Mouse (Mus musculus) erythroblast, embryonic 14.5 days (primary cell): ENCODE data around the gene Pklr. TPM values are rescaled to one million over a fixed set of nuclear protein-coding genes. Genes with fewer than 3 reads are reported as not detected.

ENCODE experiments used
- H3K27me3 ChIP-seq: 2 replicates; pipeline ENCODE4 v1.6.1; 2012; ENCODE audit warnings: inconsistent platforms; ENCODE audit not compliant: control insufficient read depth
- H3K36me3 ChIP-seq: 2 replicates; pipeline ENCODE4 v1.6.1; 2012; ENCODE audit warnings: mild to moderate bottlenecking, inconsistent platforms; ENCODE audit not compliant: control insufficient read depth
- H3K4me1 ChIP-seq: 2 replicates; pipeline ENCODE4 v1.6.1; 2012; ENCODE audit warnings: inconsistent platforms; ENCODE audit not compliant: control insufficient read depth
- H3K4me3 ChIP-seq: replicated peaks from 2 replicates; pipeline ENCODE3; 2012; ENCODE audit warnings: moderate library complexity, mild to moderate bottlenecking, inconsistent platforms
- H3K9me3 ChIP-seq: 2 replicates; pipeline ENCODE4 v1.6.1; 2012; ENCODE audit warnings: low read length, inconsistent platforms, mixed read lengths; ENCODE audit not compliant: control insufficient read depth
- GATA1 ChIP-seq: IDR thresholded peaks from 2 replicates; pipeline ENCODE4 v1.6.1; 2012; ENCODE audit warnings: low read length, inconsistent platforms, mixed read lengths
- TAL1 ChIP-seq: IDR thresholded peaks from 3 replicates; pipeline ENCODE4 v1.6.1; 2012; ENCODE audit warnings: low read length, inconsistent platforms, mixed read lengths
- polyA plus RNA-seq: library from polyadenylated mRNA; stranded (reverse); fragments of >175 nt; gene quantifications from 2 replicates; pipeline ENCODE4 v1.2.3, GENCODE M21; 2012

Gene Pklr
- polyA plus RNA-seq, 1 experiment = 55.5 TPM

DNA sequence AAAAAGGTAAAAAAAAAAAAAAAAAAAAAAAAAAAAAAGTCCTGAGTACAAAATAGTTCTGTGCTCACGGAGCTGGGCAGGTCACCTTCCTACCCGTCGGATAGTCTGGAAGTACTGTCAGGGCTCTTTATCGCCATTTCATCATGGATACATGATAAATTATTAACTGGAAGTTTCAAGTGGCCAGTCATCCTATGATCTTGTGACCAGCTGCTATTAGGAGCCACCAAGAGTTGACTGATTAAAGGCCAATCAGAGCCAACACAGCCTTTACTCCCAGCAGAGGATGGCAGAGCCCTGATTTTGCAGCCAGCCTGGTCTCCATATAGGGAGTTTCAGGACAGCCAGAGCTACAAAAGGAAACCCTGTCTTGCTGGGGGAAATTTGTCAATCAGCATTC is 22.9 kb upstream of the Pklr start:
- no peaks in the 10 kb centered on the region for H3K9me3 ChIP-seq

GRCm38 (mm10) chr3:89115522-89115921 is 20.4 kb upstream of the Pklr start:
- TF ChIP-seq GATA1 (no peak), TAL1 (no peak)
- Histone ChIP-seq H3K36me3 (peaks cover 2% of the 10 kb centered on the region), H3K4me3 (no peak overlapping the region), H3K9me3 (no peaks in the 10 kb centered on the region), H3K4me1 (peaks cover 45% of the 10 kb centered on the region), H3K27me3 (peaks cover 3% of the 10 kb centered on the region; the same call in 1 of the 2 replicates)

More for the DNA sequence above, 22.9 kb upstream of the Pklr start:
- Histone ChIP-seq H3K4me1 (peaks cover 35% of the 10 kb centered on the region), H3K4me3 (no peak overlapping the region), H3K36me3 (peaks cover 2% of the 10 kb centered on the region), H3K27me3 (peaks cover 3% of the 10 kb centered on the region; the same call in 1 of the 2 replicates)
- TF ChIP-seq GATA1 (no peak), TAL1 (no peak)

DNA sequence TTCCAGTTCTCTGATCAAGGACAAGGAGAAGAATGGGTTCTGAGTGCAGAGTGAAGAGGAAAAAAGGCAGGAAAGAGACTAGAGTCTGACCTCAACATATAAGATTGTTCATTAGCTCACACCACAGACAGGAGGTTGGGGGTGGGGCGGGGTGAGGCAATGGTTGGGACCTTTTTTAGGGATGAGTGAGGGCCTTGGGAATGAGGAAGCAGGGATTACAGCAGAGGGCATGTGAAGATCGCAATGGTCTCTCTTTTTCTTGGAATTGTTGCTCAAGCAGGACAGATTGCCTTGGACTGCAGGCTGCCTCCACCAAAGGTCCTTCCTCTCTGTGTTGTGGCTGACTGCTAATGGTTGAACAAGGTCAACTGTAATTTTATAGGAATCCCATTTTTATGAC is 12.6 kb upstream of the Pklr start:
- no peaks in the 10 kb centered on the region for H3K27me3 ChIP-seq
- H3K4me3 ChIP-seq = no peak overlapping the region
- TF ChIP-seq GATA1 (no peak), TAL1 (no peak)
- no peaks in the 10 kb centered on the region for H3K36me3 ChIP-seq
- no peaks in the 10 kb centered on the region for H3K9me3 ChIP-seq
- H3K4me1 ChIP-seq = peaks cover 40% of the 10 kb centered on the region

DNA sequence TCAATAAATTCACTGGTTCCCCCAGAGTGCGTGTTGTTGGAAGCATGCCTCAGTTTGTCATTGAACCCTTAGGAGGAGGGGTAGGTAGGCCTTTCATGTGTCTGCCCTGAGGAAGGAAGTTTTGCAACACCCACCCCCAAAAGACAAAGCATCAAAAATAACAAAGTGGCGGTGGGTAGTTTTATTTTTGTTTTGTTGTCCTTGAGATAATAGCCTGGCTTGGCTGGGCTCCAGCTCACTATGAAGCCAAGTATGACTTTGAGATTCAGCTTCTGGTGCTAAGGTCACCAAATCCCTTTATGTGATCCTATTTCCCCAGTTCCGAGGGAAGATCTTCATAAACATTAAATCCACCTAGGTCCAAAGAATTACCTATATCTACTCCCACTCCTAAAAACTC is 11.7 kb upstream of the Pklr start:
- no peak overlapping the region for H3K4me3 ChIP-seq
- H3K9me3 ChIP-seq = no peaks in the 10 kb centered on the region
- H3K4me1 ChIP-seq = peaks cover 48% of the 10 kb centered on the region
- peaks cover 2% of the 10 kb centered on the region; the same call in 1 of the 2 replicates for H3K36me3 ChIP-seq
- no peak for TF ChIP-seq TAL1
- H3K27me3 ChIP-seq = no peaks in the 10 kb centered on the region

- peaks cover 58% of the 10 kb centered on the region for H3K4me1 ChIP-seq
- H3K9me3 ChIP-seq = no peaks in the 10 kb centered on the region
- TF ChIP-seq GATA1 (no peak), TAL1 (no peak)
Measured at GRCm38 (mm10) chr3:89125981-89126380, 10.0 kb upstream of the Pklr start.

GRCm38 (mm10) chr3:89129908-89130307 is 6.0 kb upstream of the Pklr start:
- Histone ChIP-seq H3K27me3 (no peaks in the 10 kb centered on the region), H3K4me3 (no peak overlapping the region), H3K36me3 (peaks cover 5% of the 10 kb centered on the region), H3K4me1 (peaks cover 78% of the 10 kb centered on the region), H3K9me3 (no peaks in the 10 kb centered on the region)
- TF ChIP-seq GATA1 (no peak), TAL1 (no peak)

More at GRCm38 (mm10) chr3:89125981-89126380, 10.0 kb upstream of the Pklr start:
- Histone ChIP-seq H3K4me3 (no peak overlapping the region), H3K36me3 (peaks cover 2% of the 10 kb centered on the region; the same call in 1 of the 2 replicates), H3K27me3 (no peaks in the 10 kb centered on the region)

DNA sequence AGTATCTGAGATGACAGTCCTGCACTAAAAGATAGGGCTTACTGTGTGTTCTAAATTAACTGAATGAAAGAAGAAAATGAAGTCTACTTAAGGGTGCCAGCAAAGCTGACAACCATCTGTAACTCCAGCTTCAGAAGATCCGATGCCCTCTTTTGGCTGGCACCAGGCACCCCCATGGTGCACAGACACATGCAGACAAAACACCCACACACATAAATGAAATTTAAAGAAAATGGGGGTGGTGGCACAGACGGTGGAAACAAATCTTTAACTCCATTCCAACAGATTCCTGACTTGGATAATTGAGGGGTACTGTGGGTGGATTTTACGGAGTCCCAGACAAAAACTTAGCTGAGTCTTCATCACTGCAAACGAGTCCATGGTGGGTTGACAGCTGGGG is 4.1 kb upstream of the Pklr start:
- Histone ChIP-seq H3K4me3 (peak overlapping the region; percentile 66), H3K27me3 (no peaks in the 10 kb centered on the region), H3K4me1 (peaks cover 91% of the 10 kb centered on the region), H3K36me3 (peaks cover 9% of the 10 kb centered on the region), H3K9me3 (no peaks in the 10 kb centered on the region)
- no peak for TF ChIP-seq GATA1
- no peak for TF ChIP-seq TAL1

- Histone ChIP-seq H3K4me3 (peak overlapping the region; percentile 66), H3K4me1 (peaks cover 95% of the 10 kb centered on the region), H3K36me3 (peaks cover 15% of the 10 kb centered on the region), H3K27me3 (no peaks in the 10 kb centered on the region), H3K9me3 (no peaks in the 10 kb centered on the region)
- peak; percentile 65 for TF ChIP-seq GATA1
- TF ChIP-seq TAL1 = peak; percentile 74
Measured at GRCm38 (mm10) chr3:89132285-89133062, 3.5 kb upstream of the Pklr start.

- Histone ChIP-seq H3K36me3 (peaks cover 21% of the 10 kb centered on the region), H3K4me3 (peak overlapping the region; percentile 66), H3K27me3 (no peaks in the 10 kb centered on the region), H3K4me1 (peaks cover 95% of the 10 kb centered on the region), H3K9me3 (no peaks in the 10 kb centered on the region)
- TF ChIP-seq GATA1 (no peak), TAL1 (no peak)
Measured at GRCm38 (mm10) chr3:89133063-89133450, 2.9 kb upstream of the Pklr start.

DNA sequence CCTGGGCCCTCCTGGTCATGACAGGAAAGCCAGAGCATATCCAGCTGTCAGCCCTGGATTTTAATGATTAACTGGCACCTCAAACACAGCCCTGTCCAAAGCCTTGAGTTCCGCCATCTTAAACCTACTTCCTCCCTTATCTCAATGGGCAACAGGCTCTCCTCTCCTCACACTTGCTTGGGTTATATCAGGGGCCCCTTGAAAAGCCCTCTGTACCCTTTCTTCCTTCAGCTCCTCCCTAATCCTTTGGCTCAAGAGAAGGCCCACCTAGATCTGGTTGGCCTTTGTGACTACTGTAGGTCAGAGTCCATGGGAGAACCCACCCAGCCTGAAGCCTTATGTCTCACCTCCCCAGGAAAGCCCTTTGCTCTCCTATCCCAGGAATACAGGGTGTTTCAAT is 2.2 kb upstream of the Pklr start:
- Histone ChIP-seq H3K9me3 (no peaks in the 10 kb centered on the region), H3K4me1 (peaks cover 95% of the 10 kb centered on the region), H3K27me3 (no peaks in the 10 kb centered on the region), H3K36me3 (peaks cover 28% of the 10 kb centered on the region), H3K4me3 (peak overlapping the region; percentile 66)
- TF ChIP-seq TAL1 = no peak
- TF ChIP-seq GATA1 = no peak; the same call in 1 of the 2 replicates
